Mouse (Mus musculus) heart, postnatal 14 days (tissue): ENCODE results near the gene Gng4. TPM values are rescaled to one million over a fixed set of nuclear protein-coding genes. Genes with fewer than 3 reads are reported as not detected.
"Not testable (repeated sequence)": the region's sequence is repeated elsewhere in the genome, so short reads cannot be mapped to it uniquely, and the experiment has no call there.

ENCODE experiments used
- DNase-seq, 2 experiments: peaks; one replicate each; pipeline ENCODE4 v3.0.0; 2021 to 2022
- intact Hi-C: fragments of 180-260 bp; cut with DNase I; formaldehyde crosslinking; loops from one replicate; pipeline ENCODE4 v1.15.1; 2025
- long read RNA-seq, 2 experiments: library from polyadenylated mRNA; stranded (forward); transcript quantifications; one replicate each; pipeline ENCODE4 v2.0.0; 2021
- total RNA-seq, 2 experiments: library from RNA; stranded (reverse); gene quantifications; 2 replicates each; pipeline ENCODE4 v1.2.3; 2021

Gene Gng4
- total RNA-seq = under 1 TPM; 0.19 to 0.27 TPM
- long read RNA-seq, experiment 1 = 0 reads
- long read RNA-seq, experiment 2 = 0 reads

DNA sequence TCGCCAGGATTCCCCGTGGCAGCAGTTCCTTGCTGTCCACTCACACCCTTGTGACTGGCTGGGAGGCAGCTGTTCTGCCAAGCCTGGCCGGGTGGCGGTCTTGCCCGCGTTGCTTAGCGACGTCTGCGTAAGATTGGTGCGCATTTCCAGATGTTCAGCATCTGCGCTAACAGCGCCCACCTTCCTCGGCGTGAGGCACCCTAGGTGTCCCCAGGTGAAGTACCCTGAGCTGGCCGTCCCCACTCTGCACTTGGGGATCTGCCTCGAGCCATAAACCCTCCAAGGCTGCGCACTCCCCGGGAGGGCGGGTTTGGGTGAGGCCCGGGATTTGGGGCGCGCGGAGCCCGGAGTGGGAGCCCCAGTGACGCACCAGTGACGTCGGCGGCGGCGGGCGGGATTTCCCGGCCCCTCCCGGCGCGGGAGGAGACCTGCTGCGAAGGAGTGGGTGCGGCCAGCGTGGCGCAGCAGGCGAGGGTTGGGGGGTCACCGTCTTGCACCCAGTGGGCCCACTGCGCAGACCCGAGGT is at the start of gene Gng4:
TSS of gene Gng4 (plus strand) at position 166 of the 526 bp plus-strand sequence.
- intact Hi-C loops = no loop called here
- peak; percentile 34 for DNase-seq

DNA sequence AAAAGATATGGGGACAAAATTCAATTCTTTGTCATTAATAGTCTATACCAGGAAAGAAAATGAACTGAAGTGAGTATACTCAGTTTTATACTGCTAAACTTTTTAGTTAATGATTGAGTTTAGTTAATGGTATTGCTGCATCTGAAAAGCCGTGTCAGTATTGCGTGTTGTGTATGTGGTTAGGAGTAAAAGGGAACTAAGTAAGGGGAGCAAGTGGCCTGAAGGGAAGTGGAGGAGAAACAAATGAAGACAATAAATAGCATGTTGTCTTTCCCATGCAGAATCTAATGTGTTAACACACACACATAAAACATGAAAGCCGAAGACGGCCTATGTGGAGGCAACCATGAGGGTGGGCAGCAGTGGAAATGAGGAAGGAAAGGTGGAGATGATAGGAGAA is 44.6 kb upstream of the Gng4 start:
- no peak for DNase-seq
- intact Hi-C loops = no loop called here

DNA sequence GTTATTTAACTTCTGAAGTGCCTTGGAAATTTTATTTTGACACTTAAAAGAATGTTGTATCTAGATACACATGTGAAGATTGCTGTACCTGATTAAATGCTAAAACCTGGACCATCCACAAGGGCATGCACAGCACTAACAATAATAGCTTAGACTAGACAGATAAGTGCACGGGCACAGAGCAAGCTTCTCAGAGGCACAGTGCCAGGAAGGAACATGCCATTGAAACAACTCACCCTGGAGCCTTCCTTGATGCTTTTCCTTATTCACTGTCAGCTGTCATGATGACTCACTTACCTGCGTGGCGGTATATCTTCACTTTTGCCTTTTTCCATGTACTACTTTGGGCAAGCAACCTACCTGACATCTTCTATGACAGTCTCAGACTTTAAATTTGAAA is 37.9 kb upstream of the Gng4 start:
- no peak for DNase-seq
- intact Hi-C loops = no loop called here

DNA sequence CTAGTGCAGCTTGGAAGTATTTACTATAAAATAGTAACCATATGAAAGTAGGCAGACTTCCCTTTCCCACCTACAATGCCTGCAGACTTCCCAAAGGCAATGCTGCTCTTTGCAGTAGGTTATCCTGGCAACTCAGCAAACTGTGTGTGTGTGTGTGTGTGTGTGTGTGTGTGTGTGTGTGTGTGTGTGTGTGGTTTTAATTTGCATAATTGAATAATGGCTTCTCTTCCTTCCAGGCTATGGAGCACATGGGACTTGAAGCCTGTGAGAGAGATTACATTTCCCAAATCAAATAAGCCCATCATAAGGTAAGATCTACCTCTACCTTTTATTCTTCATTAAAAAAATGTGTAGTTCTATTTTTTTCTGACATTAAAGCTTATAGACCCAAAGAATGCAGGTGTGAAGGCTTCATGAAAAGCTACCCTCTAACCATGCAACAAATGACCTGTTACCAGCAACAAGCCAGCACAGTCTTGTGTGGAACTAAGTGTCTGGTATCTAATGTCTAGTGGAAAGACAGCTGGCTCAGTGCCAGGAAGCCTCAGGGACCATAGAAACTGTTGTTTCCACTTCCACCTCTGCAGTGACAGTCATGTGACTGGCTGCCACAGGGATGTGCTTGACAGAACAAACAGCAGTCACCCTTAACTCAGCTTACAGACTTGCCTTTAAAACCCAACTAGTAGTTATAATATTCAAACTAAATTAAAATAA is 7.9 kb upstream of the Gng4 start:
- DNase-seq = peak; percentile 27 to 41
- intact Hi-C loops = no loop called here

DNA sequence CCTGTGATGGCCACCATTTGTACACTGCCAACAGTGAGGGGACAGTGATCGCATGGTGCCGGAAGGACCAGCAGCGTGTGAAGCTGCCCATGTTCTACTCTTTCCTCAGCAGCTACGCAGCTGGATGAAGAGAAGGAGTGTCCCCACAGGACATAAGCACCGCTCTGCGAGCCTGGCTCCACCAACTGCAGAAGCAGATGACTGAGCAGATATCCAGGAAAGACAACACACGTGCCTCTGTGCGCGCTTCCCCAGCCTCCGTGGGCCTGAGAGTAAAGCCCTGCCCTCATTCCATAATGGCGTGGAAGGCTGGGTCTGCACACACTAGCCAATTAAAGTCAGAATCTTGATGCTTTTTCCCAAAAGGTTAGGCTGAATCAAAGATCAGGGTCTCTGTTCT is 6.8 kb upstream of the Gng4 start:
- DNase-seq = no peak
- intact Hi-C loops = no loop called here

DNA sequence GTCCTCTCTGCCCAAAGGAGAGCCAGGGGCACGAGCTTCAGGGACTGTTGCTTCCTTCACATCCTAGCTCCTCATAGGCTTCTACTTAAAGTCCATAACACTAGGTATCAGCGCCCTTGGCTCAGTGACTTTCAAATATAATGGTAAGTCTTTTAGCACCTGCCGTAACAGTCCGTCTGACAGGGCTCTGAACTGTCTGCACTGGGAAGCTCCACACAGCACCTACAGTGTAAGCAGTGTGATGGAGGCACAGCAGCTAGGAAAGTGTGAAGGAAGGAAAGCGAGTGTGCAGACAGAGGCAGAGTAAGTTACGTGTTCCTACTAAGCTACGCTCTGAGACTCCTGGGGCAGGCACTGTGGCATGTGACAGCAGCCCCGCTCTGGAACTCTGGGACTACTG is 6.2 kb upstream of the Gng4 start:
- no peak for DNase-seq
- intact Hi-C loops = no loop called here

DNA sequence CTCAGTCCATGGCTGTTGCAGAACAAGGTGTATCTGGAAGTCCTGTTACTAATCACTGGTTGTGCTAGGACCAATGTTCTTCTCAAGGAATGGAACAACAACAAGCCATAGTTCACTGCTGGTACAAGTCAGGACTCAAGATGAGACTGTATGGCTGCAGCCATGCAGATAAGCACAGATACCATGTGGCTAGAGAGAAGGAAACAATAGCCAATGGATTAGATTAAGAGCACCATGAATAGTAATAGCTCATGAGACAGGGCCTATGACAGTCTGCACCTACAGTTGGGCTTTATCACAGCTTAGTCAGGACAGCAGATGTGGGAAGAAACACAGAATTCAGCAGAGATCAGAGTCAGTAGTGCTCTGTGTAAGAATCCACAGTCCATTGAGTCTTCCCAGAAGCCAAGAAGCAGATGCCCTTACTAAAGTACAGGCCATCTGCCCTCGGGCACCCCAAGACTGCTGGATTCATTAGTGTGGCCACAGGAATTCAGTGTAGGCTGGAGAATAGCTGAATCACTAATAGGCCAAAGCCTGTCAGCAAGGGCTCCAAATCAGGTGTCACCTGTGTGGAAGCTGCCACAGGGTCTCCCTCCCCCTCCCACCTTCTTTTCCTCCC is 4.9 kb upstream of the Gng4 start:
- no peak for DNase-seq
- intact Hi-C loops = no loop called here

DNA sequence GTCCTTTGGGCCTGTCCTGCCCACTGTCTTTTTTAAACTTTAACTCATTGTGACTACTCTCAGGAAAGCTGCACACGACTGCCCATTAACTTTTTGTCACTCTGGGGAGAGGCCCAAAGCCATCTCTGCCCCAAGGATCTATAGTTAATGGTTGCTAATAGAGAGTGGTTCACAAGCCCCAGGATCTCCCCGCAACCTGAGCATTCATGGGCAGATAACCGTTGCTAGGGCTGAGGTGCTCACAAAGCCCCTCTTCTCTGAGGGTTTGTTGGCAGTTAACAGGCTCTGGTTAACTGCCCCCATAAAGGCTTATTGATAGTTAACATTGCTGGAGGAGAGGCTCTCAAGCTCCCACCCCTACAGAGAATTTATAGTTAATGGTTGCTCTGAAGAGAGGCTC is 3.6 kb upstream of the Gng4 start:
- intact Hi-C loops = no loop called here

DNA sequence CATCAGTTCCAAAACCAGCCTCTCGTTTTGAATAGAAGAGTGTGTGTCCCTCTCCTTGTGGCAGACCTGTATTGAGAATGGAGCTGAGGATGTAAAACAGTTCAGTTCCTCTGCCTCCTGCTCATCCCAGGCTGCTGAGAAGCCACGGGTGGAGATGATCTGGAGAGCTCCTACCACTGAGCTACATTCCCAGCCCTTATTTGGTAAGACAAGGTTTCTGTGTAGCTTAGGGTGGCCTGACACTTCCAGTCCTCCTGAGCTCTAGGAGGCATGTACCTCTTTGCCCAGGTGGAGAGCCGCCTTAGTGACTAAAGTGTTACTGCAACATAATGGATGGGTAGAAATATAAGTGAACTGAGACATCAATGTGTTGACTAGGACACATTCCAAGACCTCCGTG is 2.8 kb upstream of the Gng4 start:
- no peak for DNase-seq
- intact Hi-C loops = no loop called here

More for the DNA sequence above, 3.6 kb upstream of the Gng4 start:
- no peak for DNase-seq

DNA sequence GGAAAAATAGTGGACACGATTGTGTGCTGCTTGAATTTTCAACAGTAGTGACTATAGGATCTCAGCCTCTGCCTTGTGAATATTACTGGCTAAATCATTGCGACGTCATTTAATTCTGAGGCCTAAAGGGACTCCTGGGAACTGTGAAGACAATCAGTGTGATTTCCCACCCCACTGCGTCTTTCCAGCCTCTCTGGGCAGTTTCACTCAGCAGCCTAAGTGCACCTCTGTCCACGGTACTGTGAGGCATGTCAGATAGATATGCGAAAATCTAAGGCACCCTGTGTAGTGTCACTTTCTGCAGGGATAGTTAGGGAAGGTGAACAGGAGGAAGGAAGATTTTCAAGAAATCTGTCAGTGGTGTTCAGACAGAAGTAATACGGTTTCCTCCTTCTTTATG is 563 bp upstream of the Gng4 start:
- intact Hi-C loops = no loop called here
- DNase-seq = no peak

DNA sequence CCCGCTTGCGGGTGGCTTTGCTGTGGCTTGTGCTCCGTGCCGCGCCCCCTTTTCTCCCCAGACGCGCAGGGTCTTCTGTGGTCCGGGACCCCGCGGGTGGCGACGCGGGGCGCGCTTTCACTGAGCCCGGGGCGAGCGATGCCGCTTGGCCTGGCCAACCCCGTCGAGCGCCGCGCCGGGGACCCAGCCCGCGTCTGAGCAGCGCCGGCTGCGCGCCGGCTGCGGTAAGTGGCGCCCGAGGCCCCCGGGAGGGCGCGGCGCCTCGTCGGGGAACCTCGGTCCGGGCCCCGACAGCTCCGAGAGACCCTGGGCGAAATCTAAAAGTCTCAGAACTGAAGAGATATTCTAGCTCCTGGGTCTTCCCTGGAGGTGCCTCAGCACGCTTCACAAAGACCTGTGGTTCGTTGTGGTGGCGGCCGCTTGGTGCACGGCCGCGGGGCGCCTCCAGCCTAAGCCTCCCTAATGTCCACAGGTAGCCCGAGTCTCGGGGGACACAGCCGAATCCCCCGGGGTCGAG is 619 bp downstream of the Gng4 start:
- peak; percentile 5 to 8 for DNase-seq
- intact Hi-C loops = no loop called here

DNA sequence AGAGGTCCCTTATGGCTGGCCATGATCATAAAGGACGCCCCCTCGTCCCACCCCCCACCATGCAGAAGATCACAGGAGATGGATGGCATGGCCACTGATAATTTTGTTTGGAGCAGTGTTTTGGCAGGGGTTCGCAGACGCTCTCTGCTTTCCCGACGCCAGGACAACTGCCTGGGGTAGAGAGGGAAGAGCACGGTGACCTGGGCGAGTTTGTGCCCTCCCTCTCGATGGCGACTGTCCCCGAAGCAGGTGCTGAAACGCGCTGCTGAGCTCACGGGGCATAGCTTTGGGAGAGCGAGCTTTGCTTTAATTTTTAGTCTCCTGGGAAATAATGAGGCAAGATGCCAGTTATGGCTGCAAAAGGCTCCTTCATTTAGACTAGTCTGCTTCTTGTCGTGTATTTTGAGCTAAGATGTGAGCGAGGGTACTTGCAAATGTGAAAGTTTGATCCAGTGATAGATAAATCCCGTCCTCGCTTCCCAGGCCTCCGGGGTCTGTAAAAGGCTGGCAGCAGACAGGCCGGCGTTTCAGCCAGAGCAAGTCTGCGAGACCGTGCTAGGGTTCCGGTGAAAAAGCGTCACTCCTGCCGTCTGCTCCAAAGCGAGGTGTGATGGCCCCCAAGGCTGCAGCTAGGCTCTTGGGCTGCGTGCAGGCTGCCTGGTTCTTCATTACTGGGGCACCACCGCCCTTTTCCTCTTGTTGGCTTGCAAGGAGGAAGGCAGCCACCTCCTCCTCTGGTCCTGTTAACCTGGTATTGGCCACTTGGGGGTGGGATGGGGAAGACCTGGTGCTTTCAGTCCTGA is 1.3 kb downstream of the Gng4 start:
- peak; percentile 8 to 30 for DNase-seq
- intact Hi-C loops = no loop called here

DNA sequence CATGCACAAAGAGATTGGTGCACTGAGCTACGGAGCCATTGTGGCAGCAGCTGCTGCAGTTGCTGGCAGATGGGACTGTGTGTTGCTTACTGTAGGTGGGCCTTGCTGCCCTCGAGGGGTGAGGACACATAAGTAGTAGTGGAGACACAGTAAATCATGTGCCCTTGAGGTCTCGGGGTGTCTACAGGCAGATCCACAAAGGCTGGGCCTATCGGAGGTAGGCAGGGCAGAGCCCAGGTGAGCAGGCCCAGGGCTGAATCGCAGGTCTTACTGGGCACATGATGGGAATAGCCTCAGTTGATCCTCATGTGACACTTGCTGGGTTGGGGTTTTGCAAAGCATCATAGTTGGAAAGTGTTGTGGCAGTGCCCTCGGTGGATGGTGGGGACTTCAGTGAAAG is 3.1 kb downstream of the Gng4 start:
- intact Hi-C loops = no loop called here
- DNase-seq = no peak

DNA sequence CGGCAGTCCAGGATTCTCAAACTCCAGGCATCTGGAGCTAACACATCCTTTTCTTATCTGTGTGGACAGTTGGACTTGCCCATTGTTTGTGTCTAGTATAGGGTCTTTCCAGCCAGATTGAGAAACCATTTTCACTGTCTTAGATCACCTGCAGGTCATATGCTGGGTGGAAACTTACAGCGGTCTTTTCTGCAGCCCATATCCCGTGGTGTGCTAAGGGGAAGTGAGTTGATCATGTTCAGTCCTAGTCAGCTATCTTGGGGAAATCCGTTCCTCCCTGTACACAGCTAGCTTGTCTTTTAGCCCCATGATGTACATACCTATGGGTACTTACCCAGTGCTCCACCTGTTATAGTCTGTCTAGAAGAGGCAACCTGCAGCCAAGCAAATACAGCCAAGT is 4.2 kb downstream of the Gng4 start:
- no peak for DNase-seq
- intact Hi-C loops = no loop called here

DNA sequence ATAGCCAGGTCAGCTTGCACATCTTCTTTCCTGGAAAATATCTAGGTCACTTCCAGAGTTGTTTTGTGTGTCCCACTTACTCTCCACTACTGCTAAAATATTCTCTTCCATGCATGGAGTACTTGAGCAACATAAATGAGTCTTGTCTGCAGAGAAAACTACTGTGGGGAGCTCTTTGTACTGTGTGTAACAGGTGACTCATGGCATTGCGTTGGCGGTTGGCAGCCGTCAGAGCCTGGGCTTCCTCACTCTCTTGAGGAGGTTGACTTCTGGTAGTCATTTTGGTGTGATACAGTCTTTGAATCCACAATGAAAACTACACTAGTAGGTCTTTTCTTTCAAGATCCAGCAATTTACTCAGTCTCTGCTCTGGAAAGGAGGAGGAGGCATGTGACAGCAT is 8.1 kb downstream of the Gng4 start:
- DNase-seq = no peak
- intact Hi-C loops = no loop called here

DNA sequence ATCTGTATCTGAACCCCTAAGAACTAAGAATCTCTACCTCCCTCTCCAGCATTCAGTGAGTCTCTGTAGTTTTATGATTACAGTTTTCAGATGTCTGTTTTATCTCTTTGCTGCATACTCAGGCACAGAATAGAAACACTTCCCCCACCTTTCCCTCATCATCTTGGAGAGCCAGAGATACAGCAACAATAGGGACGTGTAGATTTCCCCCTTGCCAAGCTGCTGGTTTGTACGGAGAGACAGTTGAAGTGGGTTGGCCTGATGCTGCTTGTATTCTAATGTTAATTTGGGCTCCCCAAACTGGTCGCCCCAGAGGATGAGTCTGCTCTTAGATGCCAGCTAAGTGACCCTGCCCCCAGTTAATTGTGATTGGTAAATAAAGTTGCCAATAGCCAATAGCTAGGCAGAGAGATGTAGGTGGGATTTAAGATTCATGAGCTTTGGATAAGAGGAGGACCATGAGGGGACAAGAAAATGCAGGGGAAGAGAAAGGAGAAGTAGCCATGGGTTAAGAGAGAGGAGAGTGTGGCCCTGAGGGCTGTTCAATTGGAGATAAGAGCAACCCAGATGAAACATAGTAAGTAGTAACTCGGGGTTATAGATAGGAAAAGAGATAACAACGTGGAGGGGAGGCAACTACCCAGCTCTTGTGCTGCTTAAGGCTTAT is 11.4 kb downstream of the Gng4 start:
- no peak for DNase-seq

DNA sequence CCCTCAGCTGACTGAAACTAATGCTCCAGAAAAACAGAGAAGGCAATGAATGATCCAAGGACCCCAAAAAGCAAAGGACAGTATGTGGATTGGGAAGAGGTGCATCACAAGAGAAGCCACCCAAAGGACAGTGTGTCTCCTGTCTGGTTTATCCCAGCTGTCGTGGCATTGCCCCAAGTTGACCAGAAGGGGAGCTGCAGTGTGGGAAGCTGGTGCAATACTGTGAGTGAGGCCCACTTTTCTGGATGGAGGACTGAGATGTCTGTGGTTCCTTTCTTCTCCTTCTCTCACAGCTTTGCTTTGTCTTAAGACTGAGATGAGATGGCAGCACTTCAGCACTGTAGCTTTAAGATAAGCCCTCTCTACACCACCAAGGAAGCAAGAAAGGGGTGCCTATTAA is 12.2 kb downstream of the Gng4 start:
- no peak for DNase-seq
- intact Hi-C loops = no loop called here

More for the DNA sequence above, 11.4 kb downstream of the Gng4 start:
- intact Hi-C loops = no loop called here

DNA sequence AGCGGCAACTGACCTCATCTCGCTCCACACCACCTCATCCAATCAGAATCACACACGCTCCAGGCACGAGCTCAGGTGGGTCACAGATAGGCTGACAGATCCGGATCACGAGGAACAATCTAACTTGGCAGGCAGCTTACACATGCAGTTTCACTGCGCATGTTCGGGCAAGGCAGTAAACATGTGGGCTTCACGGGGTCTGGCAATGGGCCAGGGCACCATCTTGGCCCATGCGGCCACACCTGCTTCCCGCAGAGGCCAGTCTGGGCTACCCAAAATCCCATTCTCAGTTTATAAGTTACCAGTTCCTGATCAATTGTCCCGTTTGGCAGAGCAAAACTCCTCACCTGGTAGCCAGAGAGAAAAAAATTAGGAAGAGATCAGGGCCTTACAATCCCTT is 14.0 kb downstream of the Gng4 start:
- DNase-seq, intact Hi-C loops: not testable (repeated sequence)

DNA sequence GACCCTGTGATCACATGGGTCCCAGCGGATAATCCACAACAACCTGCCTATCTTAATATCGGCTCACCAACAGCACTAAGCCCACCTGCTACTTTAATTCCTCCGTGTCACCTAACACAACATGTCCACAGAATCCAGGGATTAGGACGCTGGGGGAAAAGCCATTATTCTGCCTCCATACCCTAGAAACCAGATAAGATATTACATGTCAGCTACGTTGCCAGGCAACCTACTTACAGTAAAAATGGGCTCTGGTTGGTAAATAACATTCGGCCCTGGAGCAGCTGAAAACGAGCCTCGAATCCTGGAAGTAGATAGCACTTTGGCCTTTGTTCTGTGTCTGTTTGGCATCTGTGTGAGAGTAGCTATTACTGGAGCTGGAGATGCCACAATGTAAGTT is 14.9 kb downstream of the Gng4 start:
- intact Hi-C loops = no loop called here
- DNase-seq = no peak

DNA sequence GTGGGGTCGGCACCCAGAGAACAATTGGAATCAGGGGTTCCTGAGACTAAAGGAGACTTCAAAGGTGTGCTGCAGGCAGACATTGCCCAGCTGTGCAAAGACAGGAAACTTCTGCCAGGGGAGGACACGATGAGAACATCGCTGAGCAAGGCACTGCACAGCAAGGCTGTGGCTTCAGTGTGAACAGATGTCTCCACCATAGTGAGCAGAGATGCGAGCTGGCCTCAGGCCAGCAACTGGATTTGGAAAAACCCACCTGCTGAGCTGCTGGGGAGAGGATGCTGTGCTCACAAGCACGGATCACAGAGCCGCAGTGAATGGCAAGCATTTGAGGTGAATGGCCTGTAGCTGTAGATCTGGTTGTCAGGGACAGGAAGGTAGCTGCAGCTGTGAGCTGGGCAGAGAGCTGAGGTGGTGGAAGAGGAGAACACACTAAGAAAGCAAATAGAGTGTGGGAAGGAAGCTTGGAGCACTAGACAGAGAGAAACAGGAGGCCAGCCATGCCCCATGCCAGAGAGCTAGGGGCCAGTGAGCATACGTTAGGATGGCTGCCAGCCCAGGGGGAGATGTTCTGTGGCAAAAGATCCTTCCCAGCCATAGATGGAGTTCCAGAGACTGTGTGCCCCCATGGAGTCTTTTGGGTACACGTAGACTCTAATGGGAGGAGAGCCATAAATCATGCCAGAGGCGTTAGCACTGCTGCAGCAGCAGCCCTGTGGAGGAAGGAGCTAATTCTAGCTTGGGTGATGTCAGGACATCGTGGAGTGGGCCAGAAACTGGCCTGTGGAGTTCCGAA is 24.7 kb downstream of the Gng4 start:
- intact Hi-C loops = no loop called here
- no peak for DNase-seq
